Mouse (Mus musculus) megakaryocyte, embryonic 14.5 days (primary cell): Measurements from ENCODE around the gene Myt1l.

Source experiments
- FLI1 ChIP-seq: IDR thresholded peaks from 2 replicates; pipeline ENCODE4 v1.6.1; 2012; ENCODE audit warnings: low read length, inconsistent platforms, mixed read lengths
- GATA1 ChIP-seq: IDR thresholded peaks from 3 replicates; pipeline ENCODE4 v1.6.1; 2012; ENCODE audit warnings: mixed read lengths, low read length, inconsistent platforms, borderline replicate concordance

GRCm38 (mm10) chr12:29655197-29655632 lies 127.0 kb downstream of the Myt1l start:
- TF ChIP-seq GATA1 = no peak
- no peak for TF ChIP-seq FLI1
